Mouse (Mus musculus): ENCODE data around the gene Rbck1. TPM values are rescaled to one million over a fixed set of nuclear protein-coding genes. Genes with fewer than 3 reads are reported as not detected.
"Not testable (repeated sequence)": the region's sequence is repeated elsewhere in the genome, so short reads cannot be mapped to it uniquely, and the experiment has no call there.

Gene Rbck1
- total RNA-seq, 1 experiment from 2014 or later: 90.7 TPM

DNA sequence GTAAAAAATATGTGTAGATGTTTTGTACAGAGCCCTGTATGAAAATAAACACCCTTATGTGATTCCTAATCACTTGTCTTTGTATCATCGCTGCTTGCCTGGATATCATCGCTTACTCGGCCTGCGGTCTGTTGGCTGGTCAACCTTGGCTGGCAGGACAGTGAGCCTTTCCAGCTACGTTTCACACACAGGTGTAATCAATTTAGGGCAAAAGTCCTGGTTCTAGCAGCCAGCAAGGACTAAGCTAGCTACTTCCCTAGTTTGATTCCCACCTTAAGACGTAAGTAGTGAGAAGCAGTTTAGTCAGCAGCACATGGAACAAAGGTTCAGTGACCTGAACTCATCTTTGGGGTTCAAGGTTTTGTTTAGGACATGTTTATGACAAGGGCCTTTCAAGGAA, 18.5 kb downstream of the Rbck1 start:
- ATAC-seq (ENCODE audit: extremely low read depth, insufficient number of reproducible peaks, low FRiP score, poor library complexity, severe bottlenecking): no peak

- ATAC-seq (ENCODE audit: extremely low read depth, insufficient number of reproducible peaks, low FRiP score, poor library complexity, severe bottlenecking): no peak
Observed at GRCm38 (mm10) chr2:152312996-152313395, 19.5 kb downstream of the Rbck1 start.

- ATAC-seq (ENCODE audit: extremely low read depth, insufficient number of reproducible peaks, low FRiP score, poor library complexity, severe bottlenecking): no peak
Observed at GRCm38 (mm10) chr2:152307186-152307585, 25.3 kb downstream of the Rbck1 start.

- no peak for ATAC-seq (ENCODE audit: extremely low read depth, insufficient number of reproducible peaks, low FRiP score, poor library complexity, severe bottlenecking)
Observed at GRCm38 (mm10) chr2:152305480-152305879, 27.0 kb downstream of the Rbck1 start.

GRCm38 (mm10) chr2:152303781-152304180, 28.7 kb downstream of the Rbck1 start:
- ATAC-seq (ENCODE audit: extremely low read depth, insufficient number of reproducible peaks, low FRiP score, poor library complexity, severe bottlenecking): no peak

DNA sequence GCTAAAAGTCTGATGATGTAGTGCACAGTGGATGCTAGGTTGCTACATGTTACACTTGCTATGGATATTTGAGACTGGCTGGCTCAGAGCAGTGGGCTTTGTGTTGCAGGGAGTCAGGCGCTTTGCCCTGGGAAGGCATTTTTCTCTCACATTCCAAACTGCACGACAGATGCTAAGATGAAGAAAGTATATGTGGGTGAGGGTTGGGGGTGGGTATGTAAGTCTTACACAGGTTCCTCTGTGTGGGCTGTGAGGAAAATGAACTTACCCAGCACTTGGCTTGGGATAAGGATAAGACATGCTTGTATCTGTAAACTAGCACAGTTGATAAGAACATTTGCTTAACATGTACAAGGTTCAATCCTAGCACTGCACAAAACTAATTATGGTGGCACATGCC, 29.6 kb downstream of the Rbck1 start:
- ATAC-seq (ENCODE audit: extremely low read depth, insufficient number of reproducible peaks, low FRiP score, poor library complexity, severe bottlenecking): no peak

- no peak for ATAC-seq (ENCODE audit: extremely low read depth, insufficient number of reproducible peaks, low FRiP score, poor library complexity, severe bottlenecking)
Observed at GRCm38 (mm10) chr2:152294541-152294940, 37.9 kb downstream of the Rbck1 start.

DNA sequence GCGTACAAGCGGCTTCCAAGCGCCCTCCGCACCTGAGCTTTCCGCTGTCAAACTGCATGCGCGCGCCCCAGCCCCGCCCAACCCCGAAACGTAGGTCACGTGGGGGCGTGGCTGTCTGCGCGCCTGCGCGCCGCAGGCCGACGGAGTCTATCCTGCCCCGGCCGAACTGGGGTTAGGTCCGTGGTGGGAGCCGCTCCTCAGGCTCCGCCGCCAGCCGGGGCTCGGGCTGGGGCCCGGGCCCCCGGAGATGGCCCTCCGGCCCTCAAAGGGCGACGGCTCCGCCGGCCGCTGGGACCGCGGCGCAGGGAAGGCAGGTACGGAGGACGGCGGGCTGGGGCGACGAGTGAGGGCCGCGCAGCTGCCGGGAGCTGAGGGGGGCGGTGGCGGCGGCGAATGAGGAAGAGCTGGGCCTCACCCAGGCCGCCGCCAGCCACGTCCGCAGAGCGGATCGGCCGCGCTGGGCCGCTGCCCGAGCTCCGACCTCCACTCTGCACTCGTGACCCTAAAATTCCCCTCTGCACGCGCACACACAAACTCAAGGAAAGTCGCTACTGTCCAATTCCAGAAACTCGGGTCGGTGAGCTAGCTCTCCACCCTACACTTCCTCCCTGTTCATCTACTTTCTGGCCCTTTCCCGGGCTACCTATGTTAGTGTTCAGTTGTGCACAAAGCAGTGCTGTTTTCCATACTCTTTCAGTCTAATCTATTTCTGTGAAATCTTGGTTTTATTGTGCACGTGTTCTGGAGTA, 38.6 kb downstream of the Rbck1 start, which contains the start of gene Tbc1d20:
Gene Tbc1d20, plus strand, starts transcription at position 102 of the 749 bp plus-strand sequence.
- peak; percentile 79 for ATAC-seq (ENCODE audit: extremely low read depth, insufficient number of reproducible peaks, low FRiP score, poor library complexity, severe bottlenecking)

GRCm38 (mm10) chr2:152293179-152293726, 39.2 kb downstream of the Rbck1 start:
- ATAC-seq (ENCODE audit: extremely low read depth, insufficient number of reproducible peaks, low FRiP score, poor library complexity, severe bottlenecking): no peak

DNA sequence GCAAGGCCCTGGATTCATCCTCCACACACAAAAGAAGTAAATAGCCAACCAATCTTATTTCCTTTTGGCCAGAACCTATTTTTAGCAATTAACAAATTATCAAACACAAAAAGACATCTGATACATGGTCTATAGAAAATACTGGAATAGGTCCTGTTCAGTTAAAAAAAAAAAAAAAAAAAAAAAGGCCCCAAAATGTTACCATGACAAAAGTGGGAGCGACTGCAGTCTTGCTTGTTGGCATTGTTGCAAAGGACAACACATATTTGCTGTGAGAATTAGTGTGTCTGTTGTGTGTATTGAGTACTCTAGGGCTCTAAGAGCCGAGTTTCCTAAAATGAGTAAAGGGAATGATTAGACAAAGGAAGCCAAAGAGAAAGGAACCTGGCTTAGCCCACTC, 40.0 kb downstream of the Rbck1 start:
- no peak for ATAC-seq (ENCODE audit: extremely low read depth, insufficient number of reproducible peaks, low FRiP score, poor library complexity, severe bottlenecking)

DNA sequence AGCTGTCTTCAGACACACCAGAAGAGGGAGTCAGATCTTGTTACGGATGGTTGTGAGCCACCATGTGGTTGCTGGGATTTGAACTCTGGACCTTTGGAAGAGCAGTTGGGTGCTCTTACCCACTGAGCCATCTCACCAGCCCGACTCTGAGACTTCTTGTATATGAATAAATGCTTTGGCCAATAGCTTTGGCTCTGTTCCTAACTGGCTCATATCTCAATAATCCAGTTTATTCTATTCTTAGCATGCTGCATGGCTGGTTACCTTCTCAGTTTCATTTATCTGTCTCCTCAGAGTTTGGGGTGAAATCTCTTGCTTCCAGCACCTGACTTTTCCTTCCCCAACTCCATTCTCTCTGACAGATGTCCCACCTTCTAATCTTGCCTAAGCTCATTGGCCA, 42.8 kb downstream of the Rbck1 start:
- ATAC-seq (ENCODE audit: extremely low read depth, insufficient number of reproducible peaks, low FRiP score, poor library complexity, severe bottlenecking): not testable (repeated sequence)

DNA sequence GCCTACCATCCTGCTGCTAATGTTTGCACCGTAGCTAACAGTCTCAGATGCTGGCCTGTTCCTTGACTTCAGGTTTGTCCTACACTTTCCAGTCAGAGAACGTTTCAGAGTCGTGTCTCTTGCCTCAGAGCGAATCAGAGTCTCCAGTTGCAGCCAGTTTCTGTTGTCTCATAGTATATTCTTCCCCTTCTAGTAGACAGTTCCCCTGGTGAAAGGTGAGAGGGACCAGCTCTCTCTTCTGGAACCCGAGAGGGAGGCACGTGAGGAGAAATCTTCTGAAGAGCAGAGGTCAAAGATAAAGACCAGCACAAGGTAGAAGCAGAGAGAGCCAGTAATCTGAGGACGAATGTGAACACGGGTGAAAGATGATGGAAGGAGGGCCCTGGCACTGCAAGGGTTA, 44.4 kb downstream of the Rbck1 start:
- no peak for ATAC-seq (ENCODE audit: extremely low read depth, insufficient number of reproducible peaks, low FRiP score, poor library complexity, severe bottlenecking)

DNA sequence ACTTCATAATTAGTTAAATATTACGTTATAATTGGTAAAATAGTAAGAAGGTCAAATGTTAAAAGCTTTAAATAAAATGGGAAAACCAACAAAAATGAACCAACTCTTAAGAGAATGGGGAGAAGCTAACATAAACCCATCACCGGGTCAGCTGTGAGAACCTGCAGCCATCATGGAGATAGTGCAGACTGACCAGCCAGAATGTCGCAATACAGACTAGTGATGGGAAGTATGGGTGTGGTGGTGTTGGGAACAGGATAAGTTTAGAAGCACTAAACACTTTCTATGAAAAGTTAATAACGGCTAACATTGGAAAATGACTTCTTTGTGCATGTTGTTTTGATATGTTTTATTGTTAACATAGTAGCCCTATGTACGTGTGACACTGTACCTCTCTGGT, 44.9 kb downstream of the Rbck1 start:
- ATAC-seq (ENCODE audit: extremely low read depth, insufficient number of reproducible peaks, low FRiP score, poor library complexity, severe bottlenecking): no peak

DNA sequence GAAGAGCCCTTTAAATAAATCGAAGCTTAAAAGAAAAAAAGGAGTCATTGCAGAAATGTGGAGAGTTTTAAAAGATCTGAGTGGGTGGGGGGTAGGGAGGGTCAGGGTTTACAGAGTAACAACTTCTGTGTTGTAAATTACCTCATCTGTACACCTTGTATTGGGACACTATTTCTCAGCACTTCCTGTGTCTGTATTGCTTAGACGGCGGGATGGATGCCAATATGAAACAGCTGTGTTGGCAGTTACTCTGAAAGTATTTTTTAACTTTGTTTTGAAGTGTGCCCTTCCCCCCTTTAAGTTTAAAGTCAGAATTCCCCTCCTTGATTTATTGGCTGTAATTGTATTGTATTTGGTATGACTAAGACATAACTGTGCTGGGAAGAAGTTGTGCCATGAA, 51.0 kb downstream of the Rbck1 start:
- no peak for ATAC-seq (ENCODE audit: extremely low read depth, insufficient number of reproducible peaks, low FRiP score, poor library complexity, severe bottlenecking)

DNA sequence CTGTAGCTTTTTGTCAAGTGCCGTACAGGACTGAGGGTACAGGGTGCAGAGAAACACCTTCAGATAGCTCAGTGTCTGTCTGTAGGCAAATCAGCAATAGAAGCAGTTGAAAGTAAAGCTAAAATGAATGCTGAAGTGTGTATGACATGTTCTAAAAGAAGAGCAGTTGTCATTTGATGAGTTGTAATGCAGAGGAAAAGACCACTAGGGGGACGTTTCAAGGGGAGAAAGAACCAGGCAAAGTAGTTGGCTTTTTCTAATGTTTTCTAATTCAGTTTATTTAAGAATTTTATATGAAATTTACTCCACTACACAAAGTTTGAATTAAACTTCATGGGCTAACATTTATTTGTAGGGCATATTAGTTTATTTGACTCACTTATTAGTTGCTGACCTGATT, 58.8 kb downstream of the Rbck1 start:
- ATAC-seq (ENCODE audit: extremely low read depth, insufficient number of reproducible peaks, low FRiP score, poor library complexity, severe bottlenecking): no peak

Other genes with a start within 250 kb of the Rbck1 start
- gene Srxn1, start 227.1 kb downstream of the Rbck1 start, total RNA-seq (2017): 3.6 TPM in 2 replicates
- not detected in 2 replicates for gene Tcf15, start 189.1 kb downstream of the Rbck1 start, total RNA-seq (2017)
- 108 and 118 TPM in 2 replicates for gene Csnk2a1, start 105.8 kb downstream of the Rbck1 start, total RNA-seq (2017)
- gene Tbc1d20, start 38.8 kb downstream of the Rbck1 start, total RNA-seq (2017): 51.4 and 60.4 TPM in 2 replicates
- 0.37 and 2.1 TPM in 2 replicates for gene Trib3, start 11.4 kb upstream of the Rbck1 start, total RNA-seq (2017)
- gene Nrsn2, start 44.0 kb upstream of the Rbck1 start, total RNA-seq (2017): not detected in 2 replicates
- 0.70 and 1.4 TPM in 2 replicates for gene Sox12, start 65.4 kb upstream of the Rbck1 start, total RNA-seq (2017)
- gene Zcchc3, start 82.4 kb upstream of the Rbck1 start, total RNA-seq (2017): 0.98 and 1.5 TPM in 2 replicates
- not detected in 2 replicates for gene 6820408C15Rik, start 82.9 kb upstream of the Rbck1 start, total RNA-seq (2017)
- gene Defb23, start 132.0 kb upstream of the Rbck1 start, total RNA-seq (2017): not detected in 2 replicates
- gene Defb20, start 144.4 kb upstream of the Rbck1 start, total RNA-seq (2017): not detected in 2 replicates
- gene Defb22, start 157.5 kb upstream of the Rbck1 start, total RNA-seq (2017): not detected in 2 replicates
- gene Defb26, start 179.0 kb upstream of the Rbck1 start, total RNA-seq (2017): not detected in 2 replicates
- gene Defb28, start 185.6 kb upstream of the Rbck1 start, total RNA-seq (2017): not detected in 2 replicates
- gene Defb29, start 207.4 kb upstream of the Rbck1 start, total RNA-seq (2017): not detected in 2 replicates
- gene Gm17416, start 236.7 kb upstream of the Rbck1 start, total RNA-seq (2017): not detected in 2 replicates
- gene Defb21, start 240.1 kb upstream of the Rbck1 start, total RNA-seq (2017): not detected in 2 replicates
- not detected in 2 replicates for gene Defb19, start 247.7 kb upstream of the Rbck1 start, total RNA-seq (2017)